Mouse (Mus musculus): Measurements from ENCODE around the gene Moxd2. TPM values are rescaled to one million over a fixed set of nuclear protein-coding genes. Genes with fewer than 3 reads are reported as not detected.

Moxd2 gene
- polyA plus RNA-seq, 1 experiment from 2014 or later = not detected

Other genes starting within 250 kb of the Moxd2 start
- not detected in 2 replicates for gene Prss58, start 12.9 kb upstream of the Moxd2 start, polyA plus RNA-seq (2014; fragmentation: Nextera tagmentation; extraction: Ambion mirVana)
- not detected in 2 replicates for gene 1700074P13Rik, start 53.1 kb upstream of the Moxd2 start, polyA plus RNA-seq (2014; fragmentation: Nextera tagmentation; extraction: Ambion mirVana)
- gene Gm4744, start 64.4 kb upstream of the Moxd2 start, polyA plus RNA-seq (2014; fragmentation: Nextera tagmentation; extraction: Ambion mirVana) = not detected in 2 replicates
- gene 1810009J06Rik, start 77.3 kb upstream of the Moxd2 start, polyA plus RNA-seq (2014; fragmentation: Nextera tagmentation; extraction: Ambion mirVana) = not detected in 2 replicates
- gene Gm2663, start 112.0 kb upstream of the Moxd2 start, polyA plus RNA-seq (2014; fragmentation: Nextera tagmentation; extraction: Ambion mirVana) = not detected in 2 replicates
- not detected in 2 replicates for gene 2210010C04Rik, start 148.0 kb upstream of the Moxd2 start, polyA plus RNA-seq (2014; fragmentation: Nextera tagmentation; extraction: Ambion mirVana)